Mouse (Mus musculus): ENCODE data around the gene Chid1.

DNA sequence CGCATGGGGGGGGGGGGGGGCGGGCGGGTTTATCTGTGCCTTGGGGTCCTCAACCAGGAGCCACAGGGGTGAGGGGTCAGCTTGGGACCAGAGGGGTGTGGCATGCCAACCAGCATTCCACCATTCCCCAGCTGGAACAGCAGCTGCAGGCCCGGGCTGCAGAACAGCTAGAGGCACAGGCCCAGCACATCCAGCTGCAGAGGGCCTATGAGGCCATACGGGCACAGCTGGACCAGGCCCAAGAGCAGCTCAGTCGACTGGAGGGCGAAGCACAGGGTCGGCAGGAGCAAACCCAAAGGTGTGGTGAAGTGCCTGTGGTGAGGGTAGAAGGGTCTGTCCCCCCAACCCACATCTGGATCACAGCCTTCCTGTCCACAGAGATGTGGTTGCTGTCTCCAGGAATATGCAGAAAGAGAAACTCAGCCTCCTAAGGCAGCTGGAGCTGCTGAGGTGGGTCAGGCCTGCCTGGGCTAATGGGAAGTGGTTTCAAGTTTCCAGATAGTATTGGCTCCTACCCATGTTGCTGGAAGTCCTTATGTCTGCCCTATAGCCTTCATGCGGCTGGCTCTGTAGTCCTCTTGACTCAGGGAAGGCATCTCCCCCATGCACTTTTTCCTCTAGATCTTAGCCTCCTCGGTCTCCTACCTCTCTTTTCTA is 74.1 kb downstream of the Chid1 start:
- TF ChIP-seq CTCF (IDR thresholded peaks at IDR 0.05), result no peak
- no peak for TF ChIP-seq EP300 (IDR thresholded peaks at IDR 0.05)
